Mouse (Mus musculus): Measurements from ENCODE around the gene Ddias.
A peak's percentile ranks its signal among the peaks of the same experiment; 100 is the strongest.
"Not testable (repeated sequence)": the region's sequence is repeated elsewhere in the genome, so short reads cannot be mapped to it uniquely, and the experiment has no call there.

The Ddias gene

GRCm38 (mm10) chr7:92874116-92874675 is at the start of gene Ddias, which contains the start of gene Prcp:
Gene Ddias, minus strand, starts transcription at chr7:92874247.
Gene Prcp, plus strand, starts transcription at chr7:92874470.
- H3K27me3 ChIP-seq (ENCODE audit: insufficient read depth, low read length) = no peaks in the 10 kb centered on the region
- peak within 1 kb of the TSS; percentile 92 for H3K4me3 ChIP-seq (replicated peaks; ENCODE audit: low read length)
- TF ChIP-seq CTCF (conservative IDR thresholded peaks at IDR 0.05; ENCODE audit: low read length) (peak; percentile 79), NANOG (IDR thresholded peaks at IDR 0.05; ENCODE audit: borderline replicate concordance, low read length) (no peak), POU5F1 (IDR thresholded peaks at IDR 0.05; ENCODE audit: borderline replicate concordance, low read length) (no peak)
- peaks cover 32% of the 10 kb centered on the region for H3K36me3 ChIP-seq (ENCODE audit: insufficient read depth, low read length)
- H3K4me1 ChIP-seq (replicated peaks; ENCODE audit: low read depth, low read length) = peaks cover 17% of the 10 kb centered on the region
- H3K9me3 ChIP-seq (ENCODE audit: low read length) = peaks cover 13% of the 10 kb centered on the region

GRCm38 (mm10) chr7:92920857-92921172 is 46.8 kb upstream of the Ddias start:
- Histone ChIP-seq H3K27me3 (ENCODE audit: insufficient read depth, low read length) (no peaks in the 10 kb centered on the region), H3K9me3 (ENCODE audit: low read length) (no peaks in the 10 kb centered on the region), H3K36me3 (ENCODE audit: insufficient read depth, low read length) (0 out of 2 replicates have a peak, but pooled peaks cover 4% of the 10 kb centered on the region), H3K4me3 (replicated peaks; ENCODE audit: low read length) (no peak overlapping the region), H3K4me1 (replicated peaks; ENCODE audit: low read depth, low read length) (peaks cover 6% of the 10 kb centered on the region)
- no peak for TF ChIP-seq POU5F1 (IDR thresholded peaks at IDR 0.05; ENCODE audit: borderline replicate concordance, low read length)
- no peak for TF ChIP-seq CTCF (conservative IDR thresholded peaks at IDR 0.05; ENCODE audit: low read length)
- TF ChIP-seq NANOG (IDR thresholded peaks at IDR 0.05; ENCODE audit: borderline replicate concordance, low read length) = no peak

GRCm38 (mm10) chr7:92920172-92920856 is 46.3 kb upstream of the Ddias start:
- Histone ChIP-seq H3K4me1 (replicated peaks; ENCODE audit: low read depth, low read length) (peaks cover 6% of the 10 kb centered on the region), H3K27me3 (ENCODE audit: insufficient read depth, low read length) (no peaks in the 10 kb centered on the region), H3K36me3 (ENCODE audit: insufficient read depth, low read length) (0 out of 2 replicates have a peak, but pooled peaks cover 4% of the 10 kb centered on the region), H3K4me3 (replicated peaks; ENCODE audit: low read length) (no peak overlapping the region), H3K9me3 (ENCODE audit: low read length) (no peaks in the 10 kb centered on the region)
- no peak for TF ChIP-seq POU5F1 (IDR thresholded peaks at IDR 0.05; ENCODE audit: borderline replicate concordance, low read length)
- TF ChIP-seq CTCF (conservative IDR thresholded peaks at IDR 0.05; ENCODE audit: low read length) = no peak
- TF ChIP-seq NANOG (IDR thresholded peaks at IDR 0.05; ENCODE audit: borderline replicate concordance, low read length) = no peak

- not testable (repeated sequence) for H3K4me3 ChIP-seq (replicated peaks; ENCODE audit: low read length); H3K36me3 ChIP-seq (ENCODE audit: insufficient read depth, low read length); H3K4me1 ChIP-seq (replicated peaks; ENCODE audit: low read depth, low read length); H3K27me3 ChIP-seq (ENCODE audit: insufficient read depth, low read length); H3K9me3 ChIP-seq (ENCODE audit: low read length)
Observed at GRCm38 (mm10) chr7:92904285-92904684, 30.2 kb upstream of the Ddias start.

GRCm38 (mm10) chr7:92903360-92904038 is 29.5 kb upstream of the Ddias start:
- H3K27me3 ChIP-seq (ENCODE audit: insufficient read depth, low read length) = no peaks in the 10 kb centered on the region
- no peak overlapping the region for H3K4me3 ChIP-seq (replicated peaks; ENCODE audit: low read length)
- H3K9me3 ChIP-seq (ENCODE audit: low read length) = no peaks in the 10 kb centered on the region
- H3K36me3 ChIP-seq (ENCODE audit: insufficient read depth, low read length) = no peaks in the 10 kb centered on the region
- no peak for TF ChIP-seq NANOG (IDR thresholded peaks at IDR 0.05; ENCODE audit: borderline replicate concordance, low read length)
- peak; percentile 82 for TF ChIP-seq CTCF (conservative IDR thresholded peaks at IDR 0.05; ENCODE audit: low read length)
- no peak for TF ChIP-seq POU5F1 (IDR thresholded peaks at IDR 0.05; ENCODE audit: borderline replicate concordance, low read length)
- 0 out of 2 replicates have a peak, but pooled peaks cover 3% of the 10 kb centered on the region for H3K4me1 ChIP-seq (replicated peaks; ENCODE audit: low read depth, low read length)

GRCm38 (mm10) chr7:92897021-92897420 is 23.0 kb upstream of the Ddias start:
- TF ChIP-seq POU5F1 (IDR thresholded peaks at IDR 0.05; ENCODE audit: borderline replicate concordance, low read length) (no peak), CTCF (conservative IDR thresholded peaks at IDR 0.05; ENCODE audit: low read length) (peak; percentile 18)
- Histone ChIP-seq H3K27me3 (ENCODE audit: insufficient read depth, low read length) (no peaks in the 10 kb centered on the region), H3K36me3 (ENCODE audit: insufficient read depth, low read length) (no peaks in the 10 kb centered on the region), H3K4me1 (replicated peaks; ENCODE audit: low read depth, low read length) (no peaks in the 10 kb centered on the region), H3K9me3 (ENCODE audit: low read length) (peaks cover 2% of the 10 kb centered on the region; the same call in 1 of the 2 replicates), H3K4me3 (replicated peaks; ENCODE audit: low read length) (no peak overlapping the region)

GRCm38 (mm10) chr7:92896036-92896435 is 22.0 kb upstream of the Ddias start:
- Histone ChIP-seq H3K36me3 (ENCODE audit: insufficient read depth, low read length) (no peaks in the 10 kb centered on the region), H3K9me3 (ENCODE audit: low read length) (peaks cover 3% of the 10 kb centered on the region; the same call in 1 of the 2 replicates), H3K4me1 (replicated peaks; ENCODE audit: low read depth, low read length) (no peaks in the 10 kb centered on the region), H3K4me3 (replicated peaks; ENCODE audit: low read length) (no peak overlapping the region), H3K27me3 (ENCODE audit: insufficient read depth, low read length) (no peaks in the 10 kb centered on the region)
- TF ChIP-seq POU5F1 (IDR thresholded peaks at IDR 0.05; ENCODE audit: borderline replicate concordance, low read length) (no peak), CTCF (conservative IDR thresholded peaks at IDR 0.05; ENCODE audit: low read length) (no peak), NANOG (IDR thresholded peaks at IDR 0.05; ENCODE audit: borderline replicate concordance, low read length) (no peak)

GRCm38 (mm10) chr7:92893478-92893877 is 19.4 kb upstream of the Ddias start:
- Histone ChIP-seq H3K4me3 (replicated peaks; ENCODE audit: low read length) (no peak overlapping the region), H3K9me3 (ENCODE audit: low read length) (peaks cover 3% of the 10 kb centered on the region; the same call in 1 of the 2 replicates), H3K36me3 (ENCODE audit: insufficient read depth, low read length) (peaks cover 7% of the 10 kb centered on the region; the same call in 1 of the 2 replicates), H3K27me3 (ENCODE audit: insufficient read depth, low read length) (no peaks in the 10 kb centered on the region), H3K4me1 (replicated peaks; ENCODE audit: low read depth, low read length) (no peaks in the 10 kb centered on the region)
- TF ChIP-seq POU5F1 (IDR thresholded peaks at IDR 0.05; ENCODE audit: borderline replicate concordance, low read length) (no peak), CTCF (conservative IDR thresholded peaks at IDR 0.05; ENCODE audit: low read length) (peak; percentile 32)
